Mouse (Mus musculus): ENCODE measurements at regions not wholly inside any gene's neighbourhood (a gene's known extent, or its start where the extent isn't known, plus 50 kb on each side); places are given as distances from the start of the nearest gene placed in this dataset.

- no peak overlapping the region for H3K4me3 ChIP-seq (ENCODE audit: control insufficient read depth in 1 of 2, insufficient read depth in 1 of 2, low read depth in 1 of 2, low read length in 2 of 2)
- no peak overlapping the region for H3K4me2 ChIP-seq (ENCODE audit: low read length)
- H3K27ac ChIP-seq (replicated peaks in 1 of 2; ENCODE audit: control insufficient read depth in 1 of 2, insufficient read depth in 1 of 2, low read depth in 2 of 2, low read length in 2 of 2): no peak overlapping the region
- no peak overlapping the region for H3K9ac ChIP-seq (ENCODE audit: low read length)
- WGBS: 39% methylated on average over 6 of the region's 6 CpGs
- no peaks in the 10 kb centered on the region for H3K36me3 ChIP-seq (ENCODE audit: control insufficient read depth, insufficient read depth, low read length)
- H3K9me3 ChIP-seq (ENCODE audit: control insufficient read depth, low read length): no peaks in the 10 kb centered on the region
- H3K27me3 ChIP-seq (ENCODE audit: control insufficient read depth, insufficient read depth, low read length): peaks cover 3% of the 10 kb centered on the region; the same call in 1 of the 2 replicates
- no peak for ATAC-seq (ENCODE audit: insufficient number of reproducible peaks, insufficient read depth, low FRiP score, low read depth)
- peaks cover 7 to 8% of the 10 kb centered on the region in 2 experiments for H3K4me1 ChIP-seq (ENCODE audit: control insufficient read depth in 2 of 2, insufficient read depth in 2 of 2, low read length in 2 of 2)
Observed at GRCm38 (mm10) chr5:111813090-111813753, 79.5 kb downstream of the Gm26897 start.

GRCm38 (mm10) chr5:111814893-111815760 lies 81.4 kb downstream of the Gm26897 start:
- Histone ChIP-seq H3K27ac (replicated peaks in 1 of 2; ENCODE audit: control insufficient read depth in 1 of 2, insufficient read depth in 1 of 2, low read depth in 2 of 2, low read length in 2 of 2) (no peak overlapping the region), H3K36me3 (ENCODE audit: control insufficient read depth, insufficient read depth, low read length) (no peaks in the 10 kb centered on the region), H3K4me1 (ENCODE audit: control insufficient read depth in 2 of 2, insufficient read depth in 2 of 2, low read length in 2 of 2) (peaks cover 7 to 8% of the 10 kb centered on the region in 2 experiments), H3K9ac (ENCODE audit: low read length) (no peak overlapping the region), H3K4me2 (ENCODE audit: low read length) (no peak overlapping the region), H3K4me3 (ENCODE audit: control insufficient read depth in 1 of 2, insufficient read depth in 1 of 2, low read depth in 1 of 2, low read length in 2 of 2) (no peak overlapping the region), H3K27me3 (ENCODE audit: control insufficient read depth, insufficient read depth, low read length) (peaks cover 3% of the 10 kb centered on the region; the same call in 1 of the 2 replicates), H3K9me3 (ENCODE audit: control insufficient read depth, low read length) (no peaks in the 10 kb centered on the region)
- WGBS: 77% methylated on average over 20 of the region's 20 CpGs
- ATAC-seq (ENCODE audit: insufficient number of reproducible peaks, insufficient read depth, low FRiP score, low read depth): no peak

GRCm38 (mm10) chr5:111820963-111821362 lies 87.2 kb downstream of the Gm26897 start:
- H3K4me1 ChIP-seq (ENCODE audit: control insufficient read depth in 2 of 2, insufficient read depth in 2 of 2, low read length in 2 of 2): 0 out of 4 replicates have a peak, but pooled peaks cover 0 to 3% of the 10 kb centered on the region in 2 experiments
- no peak overlapping the region for H3K27ac ChIP-seq (replicated peaks in 1 of 2; ENCODE audit: control insufficient read depth in 1 of 2, insufficient read depth in 1 of 2, low read depth in 2 of 2, low read length in 2 of 2)
- H3K9me3 ChIP-seq (ENCODE audit: control insufficient read depth, low read length): no peaks in the 10 kb centered on the region
- H3K9ac ChIP-seq (ENCODE audit: low read length): no peak overlapping the region
- H3K4me3 ChIP-seq (ENCODE audit: control insufficient read depth in 1 of 2, insufficient read depth in 1 of 2, low read depth in 1 of 2, low read length in 2 of 2): no peak overlapping the region
- H3K27me3 ChIP-seq (ENCODE audit: control insufficient read depth, insufficient read depth, low read length): no peaks in the 10 kb centered on the region
- no peak for ATAC-seq (ENCODE audit: insufficient number of reproducible peaks, insufficient read depth, low FRiP score, low read depth)
- WGBS: 87% methylated on average over 9 of the region's 9 CpGs
- H3K36me3 ChIP-seq (ENCODE audit: control insufficient read depth, insufficient read depth, low read length): no peaks in the 10 kb centered on the region
- H3K4me2 ChIP-seq (ENCODE audit: low read length): no peak overlapping the region

- Histone ChIP-seq H3K27ac (replicated peaks in 1 of 2; ENCODE audit: control insufficient read depth in 1 of 2, insufficient read depth in 1 of 2, low read depth in 2 of 2, low read length in 2 of 2) (no peak overlapping the region), H3K9ac (ENCODE audit: low read length) (no peak overlapping the region), H3K9me3 (ENCODE audit: control insufficient read depth, low read length) (no peaks in the 10 kb centered on the region), H3K4me3 (ENCODE audit: control insufficient read depth in 1 of 2, insufficient read depth in 1 of 2, low read depth in 1 of 2, low read length in 2 of 2) (no peak overlapping the region), H3K4me2 (ENCODE audit: low read length) (no peak overlapping the region), H3K27me3 (ENCODE audit: control insufficient read depth, insufficient read depth, low read length) (no peaks in the 10 kb centered on the region), H3K36me3 (ENCODE audit: control insufficient read depth, insufficient read depth, low read length) (no peaks in the 10 kb centered on the region), H3K4me1 (ENCODE audit: control insufficient read depth in 2 of 2, insufficient read depth in 2 of 2, low read length in 2 of 2) (0 out of 4 replicates have a peak, but pooled peaks cover 0 to 3% of the 10 kb centered on the region in 2 experiments)
- ATAC-seq (ENCODE audit: insufficient number of reproducible peaks, insufficient read depth, low FRiP score, low read depth): no peak; the same call in 1 of the 2 replicates
Observed at GRCm38 (mm10) chr5:111822882-111823281, 89.2 kb downstream of the Gm26897 start.

- Histone ChIP-seq H3K9me3 (ENCODE audit: control insufficient read depth, low read length) (no peaks in the 10 kb centered on the region), H3K27me3 (ENCODE audit: control insufficient read depth, insufficient read depth, low read length) (no peaks in the 10 kb centered on the region), H3K27ac (replicated peaks in 1 of 2; ENCODE audit: control insufficient read depth in 1 of 2, insufficient read depth in 1 of 2, low read depth in 2 of 2, low read length in 2 of 2) (no peak overlapping the region), H3K4me3 (ENCODE audit: control insufficient read depth in 1 of 2, insufficient read depth in 1 of 2, low read depth in 1 of 2, low read length in 2 of 2) (no peak overlapping the region), H3K36me3 (ENCODE audit: control insufficient read depth, insufficient read depth, low read length) (no peaks in the 10 kb centered on the region), H3K9ac (ENCODE audit: low read length) (no peak overlapping the region), H3K4me2 (ENCODE audit: low read length) (no peak overlapping the region), H3K4me1 (ENCODE audit: control insufficient read depth in 2 of 2, insufficient read depth in 2 of 2, low read length in 2 of 2) (0 out of 4 replicates have a peak, but pooled peaks cover 0 to 3% of the 10 kb centered on the region in 2 experiments)
- WGBS: 14% methylated on average over 4 of the region's 4 CpGs
- no peak for ATAC-seq (ENCODE audit: insufficient number of reproducible peaks, insufficient read depth, low FRiP score, low read depth)
Observed at GRCm38 (mm10) chr5:111823420-111823819, 89.7 kb downstream of the Gm26897 start.

- no peaks in the 10 kb centered on the region for H3K36me3 ChIP-seq (ENCODE audit: control insufficient read depth, insufficient read depth, low read length)
- H3K9ac ChIP-seq (ENCODE audit: low read length): no peak overlapping the region
- no peak overlapping the region for H3K4me2 ChIP-seq (ENCODE audit: low read length)
- H3K27me3 ChIP-seq (ENCODE audit: control insufficient read depth, insufficient read depth, low read length): no peaks in the 10 kb centered on the region
- 0 out of 4 replicates have a peak, but pooled peaks cover 0 to 3% of the 10 kb centered on the region in 2 experiments for H3K4me1 ChIP-seq (ENCODE audit: control insufficient read depth in 2 of 2, insufficient read depth in 2 of 2, low read length in 2 of 2)
- WGBS: 39% methylated on average over 5 of the region's 5 CpGs
- H3K4me3 ChIP-seq (ENCODE audit: control insufficient read depth in 1 of 2, insufficient read depth in 1 of 2, low read depth in 1 of 2, low read length in 2 of 2): no peak overlapping the region
- H3K27ac ChIP-seq (replicated peaks in 1 of 2; ENCODE audit: control insufficient read depth in 1 of 2, insufficient read depth in 1 of 2, low read depth in 2 of 2, low read length in 2 of 2): no peak overlapping the region
- no peaks in the 10 kb centered on the region for H3K9me3 ChIP-seq (ENCODE audit: control insufficient read depth, low read length)
- no peak for ATAC-seq (ENCODE audit: insufficient number of reproducible peaks, insufficient read depth, low FRiP score, low read depth)
Observed at GRCm38 (mm10) chr5:111823842-111824241, 90.1 kb downstream of the Gm26897 start.

GRCm38 (mm10) chr5:111824600-111825130 lies 90.9 kb downstream of the Gm26897 start:
- Histone ChIP-seq H3K4me3 (ENCODE audit: control insufficient read depth in 1 of 2, insufficient read depth in 1 of 2, low read depth in 1 of 2, low read length in 2 of 2) (no peak overlapping the region), H3K9ac (ENCODE audit: low read length) (no peak overlapping the region), H3K36me3 (ENCODE audit: control insufficient read depth, insufficient read depth, low read length) (no peaks in the 10 kb centered on the region), H3K4me1 (ENCODE audit: control insufficient read depth in 2 of 2, insufficient read depth in 2 of 2, low read length in 2 of 2) (0 out of 4 replicates have a peak, but pooled peaks cover 0 to 3% of the 10 kb centered on the region in 2 experiments), H3K4me2 (ENCODE audit: low read length) (no peak overlapping the region), H3K27ac (replicated peaks in 1 of 2; ENCODE audit: control insufficient read depth in 1 of 2, insufficient read depth in 1 of 2, low read depth in 2 of 2, low read length in 2 of 2) (no peak overlapping the region), H3K9me3 (ENCODE audit: control insufficient read depth, low read length) (no peaks in the 10 kb centered on the region), H3K27me3 (ENCODE audit: control insufficient read depth, insufficient read depth, low read length) (no peaks in the 10 kb centered on the region)
- ATAC-seq (ENCODE audit: insufficient number of reproducible peaks, insufficient read depth, low FRiP score, low read depth): no peak
- 46% methylated on average over 4 of the region's 4 CpGs for WGBS
